Mouse (Mus musculus) yolk sac, embryonic 10.5 days (tissue): ENCODE measurements at regions not wholly inside any gene's neighbourhood (a gene's known extent, or its start where the extent isn't known, plus 50 kb on each side); places are given as distances from the start of the nearest gene placed in this dataset.

Experiments
- DNase-seq: peaks from one replicate; pipeline ENCODE4 v3.0.0-alpha.2; 2017; ENCODE audit warnings: low spot score

DNA sequence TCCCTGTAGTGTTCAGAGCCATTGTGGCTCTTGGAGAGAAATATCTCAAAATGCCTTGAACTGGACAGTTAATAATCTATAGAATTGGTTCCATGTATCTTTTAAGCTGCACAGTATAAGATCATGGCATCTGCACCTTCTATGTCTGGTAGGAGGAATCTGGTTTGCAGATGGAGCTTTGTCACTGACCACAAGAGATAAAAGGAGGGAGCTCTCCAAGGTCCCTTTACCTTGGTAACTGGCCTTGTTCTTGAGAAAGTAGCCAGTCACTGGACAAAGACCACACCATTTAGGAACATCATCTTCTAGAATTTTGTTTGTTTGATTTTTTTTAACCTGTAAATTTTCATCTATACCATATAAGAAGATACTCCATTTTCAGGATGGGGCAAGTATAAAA is 52.5 kb upstream of the Plcb4 start:
- no peak for DNase-seq
